Mouse (Mus musculus) neural tube, embryonic 14.5 days (tissue): Measurements from ENCODE around the gene Atg4d. TPM values are rescaled to one million over a fixed set of nuclear protein-coding genes. Genes with fewer than 3 reads are reported as not detected.
"Not testable (repeated sequence)": the region's sequence is repeated elsewhere in the genome, so short reads cannot be mapped to it uniquely, and the experiment has no call there.

Experiments
- ATAC-seq: fragments of 200-750 bp; cut with Nextera tagmentation; 2 replicates; pipeline ENCODE4 v1.8.0; 2017; ENCODE audit warnings: low read depth, mild to moderate bottlenecking, moderate TSS enrichment, moderate library complexity
- H3K27ac ChIP-seq: fragments of 300-500 bp; sonication (generic); 2 replicates; pipeline ENCODE4 v1.5.1; 2014; ENCODE audit warnings: low read depth, mild to moderate bottlenecking, control low read depth, low read length, moderate library complexity, mixed read lengths
- H3K27me3 ChIP-seq: fragments of 300-500 bp; sonication (generic); 2 replicates; pipeline ENCODE4 v1.6.1; 2014; ENCODE audit warnings: low read length; ENCODE audit not compliant: control insufficient read depth, insufficient read depth
- H3K36me3 ChIP-seq: fragments of 300-500 bp; sonication (generic); 2 replicates; pipeline ENCODE4 v1.6.1; 2014; ENCODE audit warnings: low read length, mixed read lengths; ENCODE audit not compliant: control insufficient read depth, insufficient read depth
- H3K4me1 ChIP-seq: fragments of 300-500 bp; sonication (generic); 2 replicates; pipeline ENCODE4 v1.6.1; 2014; ENCODE audit warnings: low read length; ENCODE audit not compliant: control insufficient read depth, insufficient read depth
- H3K4me2 ChIP-seq: fragments of 300-500 bp; sonication (generic); 2 replicates; pipeline ENCODE4 v1.6.1; 2014; ENCODE audit warnings: mild to moderate bottlenecking, low read depth, low read length, control low read depth
- H3K4me3 ChIP-seq: fragments of 300-500 bp; sonication (generic); 2 replicates; pipeline ENCODE4 v1.5.1; 2014; ENCODE audit warnings: low read depth, low read length, control low read depth, mixed read lengths
- H3K9ac ChIP-seq: fragments of 300-500 bp; sonication (generic); replicated peaks from 2 replicates; pipeline ENCODE4 v1.6.1; 2014; ENCODE audit warnings: low read depth, mild to moderate bottlenecking, control low read depth, low read length, mixed read lengths
- H3K9me3 ChIP-seq: fragments of 300-500 bp; sonication (generic); 2 replicates; pipeline ENCODE4 v1.6.1; 2016; ENCODE audit warnings: low read length; ENCODE audit not compliant: control insufficient read depth
- WGBS: fragments of 180-500 bp; shearing (Covaris S2); extraction: QIAGEN DNeasy Blood & Tissue Kit; methylation state at CpG from one replicate; pipeline ENCODE4 v1.1.7; 2014; 5-methylcytosine and 5-hydroxymethylcytosine counted together
- polyA plus RNA-seq: library from polyadenylated mRNA; unstranded; fragments of >200 nt; fragmentation: Nextera tagmentation; extraction: Ambion mirVana; gene quantifications from 2 replicates; pipeline ENCODE4 v1.2.1, GENCODE M21; 2014

The Atg4d gene
- polyA plus RNA-seq, 1 experiment from 2014 or later = 50.4 TPM

DNA sequence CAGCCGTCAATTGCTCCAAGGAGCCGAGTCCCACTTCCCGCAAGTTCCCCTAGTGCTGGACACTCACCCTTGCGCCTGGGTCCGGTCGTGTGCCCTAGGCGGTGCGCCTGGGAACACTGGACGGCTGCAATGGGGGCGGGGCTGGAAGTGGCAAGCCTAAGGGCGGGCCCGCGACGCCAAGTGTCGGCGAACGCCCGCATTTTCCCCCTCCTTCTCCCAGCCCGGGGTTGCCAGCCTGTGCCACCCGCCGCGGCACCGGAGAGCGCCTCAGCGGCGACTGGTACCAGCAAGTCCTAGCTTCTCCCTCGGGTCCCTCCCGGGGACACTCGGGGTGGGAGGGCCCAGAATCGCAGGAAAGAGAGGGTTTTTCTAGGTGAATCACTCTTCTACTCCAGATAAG is 16.8 kb upstream of the Atg4d start, which contains the start of gene S1pr5:
Gene S1pr5, minus strand, starts transcription at position 118 of the 400 bp plus-strand sequence.
- ATAC-seq = no peak
- Histone ChIP-seq H3K27ac (no peak within 1 kb of the TSS), H3K4me1 (peaks cover 12% of the 10 kb centered on the region), H3K4me2 (no peak within 1 kb of the TSS), H3K27me3 (peaks cover 45% of the 10 kb centered on the region), H3K36me3 (no peaks in the 10 kb centered on the region), H3K9me3 (no peaks in the 10 kb centered on the region), H3K4me3 (no peak within 1 kb of the TSS), H3K9ac (no peak within 1 kb of the TSS)
- under 1% methylated on average over 26 of the region's 30 CpGs for WGBS

DNA sequence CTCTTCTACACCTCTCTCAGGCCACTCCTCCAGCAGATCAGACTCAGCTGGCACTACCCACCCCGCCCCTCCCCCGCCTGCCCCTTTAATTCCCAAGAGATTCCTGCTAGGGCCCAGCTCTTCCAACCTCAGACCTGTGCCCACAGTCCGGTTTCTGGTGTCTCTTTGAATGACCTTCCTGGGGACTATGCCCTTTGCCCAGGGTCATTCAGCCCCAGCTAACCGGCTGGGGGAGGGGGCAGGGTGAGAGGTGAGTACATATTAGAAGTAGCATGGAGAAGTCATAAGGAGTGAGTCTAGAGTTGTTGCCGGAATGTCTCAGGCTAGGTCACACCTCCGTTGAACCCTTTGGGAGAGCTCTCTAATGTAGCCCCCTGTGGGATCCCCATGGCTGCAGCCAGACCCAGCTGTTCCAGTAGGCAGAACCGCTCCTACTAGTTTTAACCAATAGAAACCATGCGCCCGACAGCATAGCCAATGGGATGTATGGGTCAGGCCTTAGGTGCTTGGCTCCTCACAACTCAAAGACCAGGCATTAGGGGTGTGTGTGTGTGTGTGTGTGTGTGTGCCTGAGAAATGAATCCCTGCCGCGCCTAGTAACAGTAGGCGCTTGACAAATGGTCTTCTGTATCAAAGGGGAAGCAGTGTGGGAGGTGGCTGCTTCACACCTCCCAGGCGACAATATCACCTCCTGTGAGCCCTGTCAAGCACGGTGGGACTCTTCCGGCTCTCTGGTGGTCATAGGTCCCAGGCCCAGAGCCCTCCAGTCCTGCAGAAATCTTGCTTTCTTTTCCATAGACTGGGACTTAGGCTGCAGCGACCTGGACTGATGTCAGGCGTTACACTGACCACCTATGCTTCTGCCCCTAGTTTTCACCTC is 15.2 kb upstream of the Atg4d start:
- Histone ChIP-seq H3K36me3 (no peaks in the 10 kb centered on the region), H3K4me2 (no peak overlapping the region), H3K27ac (no peak overlapping the region), H3K4me3 (no peak overlapping the region), H3K9ac (no peak overlapping the region), H3K4me1 (peaks cover 3% of the 10 kb centered on the region; the same call in 1 of the 2 replicates), H3K9me3 (no peaks in the 10 kb centered on the region), H3K27me3 (peaks cover 37% of the 10 kb centered on the region)
- WGBS = 35% methylated on average over 17 of the region's 17 CpGs
- no peak for ATAC-seq

DNA sequence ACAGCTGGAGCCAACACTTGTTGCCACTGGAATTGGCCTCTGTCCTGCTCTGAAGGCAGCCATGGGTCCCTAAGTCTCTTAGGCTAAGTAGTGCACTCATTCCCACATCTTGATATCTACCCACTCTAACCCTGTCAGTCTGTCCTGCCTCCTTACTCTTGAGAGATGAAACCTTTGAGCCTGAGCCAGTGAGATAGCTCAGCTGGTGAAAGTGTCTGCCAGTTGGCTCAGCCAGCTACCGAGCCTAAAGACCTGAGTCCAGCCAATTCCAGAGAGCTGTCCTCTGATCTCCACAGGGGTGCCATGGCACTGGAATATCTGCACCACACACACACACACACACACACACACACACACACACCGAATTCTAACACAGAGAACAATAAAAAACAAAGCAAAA is 14.6 kb upstream of the Atg4d start:
- no peaks in the 10 kb centered on the region for H3K9me3 ChIP-seq
- H3K36me3 ChIP-seq = no peaks in the 10 kb centered on the region
- no peak overlapping the region for H3K27ac ChIP-seq
- H3K9ac ChIP-seq = no peak overlapping the region
- peaks cover 31% of the 10 kb centered on the region for H3K27me3 ChIP-seq
- no peaks in the 10 kb centered on the region for H3K4me1 ChIP-seq
- WGBS = 54% methylated on average over 2 of the region's 2 CpGs
- H3K4me3 ChIP-seq = no peak overlapping the region
- ATAC-seq = no peak
- H3K4me2 ChIP-seq = no peak overlapping the region

DNA sequence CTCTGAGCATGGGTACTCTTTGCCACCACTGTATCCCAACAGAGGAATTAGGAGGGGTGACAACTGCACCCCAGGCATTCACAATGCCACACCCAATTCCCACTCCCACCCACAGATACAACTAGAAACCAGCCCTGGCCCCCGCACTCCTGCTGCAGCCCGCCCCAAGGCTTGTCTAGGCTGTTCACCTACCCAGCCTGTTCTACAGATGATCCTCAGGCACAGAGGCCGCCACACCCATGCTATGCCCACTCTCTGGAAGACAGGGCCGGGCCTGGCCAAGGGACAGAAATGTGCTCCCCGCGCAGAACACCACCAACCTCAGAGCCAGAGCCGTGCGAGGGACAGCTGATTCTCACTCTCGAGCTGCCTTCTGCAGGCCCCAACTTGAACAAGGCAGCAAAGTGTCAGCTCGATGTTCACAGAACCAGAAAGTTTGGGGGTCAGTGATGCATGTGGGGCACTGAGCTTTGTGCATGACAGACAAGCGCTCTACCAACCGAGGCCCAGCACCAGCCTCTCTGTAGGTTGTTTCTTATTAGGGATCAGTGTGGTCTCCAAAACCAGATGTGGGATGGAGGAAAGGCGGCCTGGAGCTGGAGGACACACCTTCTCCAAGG is 13.9 kb upstream of the Atg4d start:
- Histone ChIP-seq H3K4me2 (no peak overlapping the region), H3K4me1 (no peaks in the 10 kb centered on the region), H3K27ac (no peak overlapping the region), H3K9ac (no peak overlapping the region), H3K36me3 (no peaks in the 10 kb centered on the region), H3K4me3 (no peak overlapping the region), H3K9me3 (no peaks in the 10 kb centered on the region), H3K27me3 (peaks cover 27% of the 10 kb centered on the region)
- WGBS = 77% methylated on average over 13 of the region's 13 CpGs
- no peak for ATAC-seq

DNA sequence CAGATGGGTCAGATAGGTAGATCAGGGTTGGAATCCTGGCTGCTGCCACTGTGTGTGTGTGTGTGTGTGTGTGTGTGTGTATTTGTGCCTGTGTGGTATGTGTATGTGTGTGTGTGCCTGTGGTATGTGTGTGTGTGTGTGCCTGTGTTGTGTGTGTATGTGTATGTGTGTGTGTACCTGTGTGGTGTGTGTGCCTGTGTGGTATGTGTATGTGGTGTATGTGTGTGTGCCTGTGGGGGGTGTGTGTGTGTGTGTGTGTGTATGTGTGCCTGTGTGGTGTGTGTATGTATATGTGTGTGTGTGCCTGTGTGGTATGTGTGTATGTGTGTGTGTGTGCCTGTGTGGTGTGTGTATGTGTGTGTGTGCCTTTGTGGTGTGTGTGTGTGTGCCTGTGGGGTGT is 10.4 kb upstream of the Atg4d start:
- no peak overlapping the region for H3K27ac ChIP-seq
- H3K36me3 ChIP-seq = no peaks in the 10 kb centered on the region
- H3K9me3 ChIP-seq = no peaks in the 10 kb centered on the region
- ATAC-seq = no peak
- H3K4me2 ChIP-seq = no peak overlapping the region
- H3K4me3 ChIP-seq = no peak overlapping the region
- H3K27me3 ChIP-seq = peaks cover 5% of the 10 kb centered on the region; the same call in 1 of the 2 replicates
- no peak overlapping the region for H3K9ac ChIP-seq
- H3K4me1 ChIP-seq = no peaks in the 10 kb centered on the region

DNA sequence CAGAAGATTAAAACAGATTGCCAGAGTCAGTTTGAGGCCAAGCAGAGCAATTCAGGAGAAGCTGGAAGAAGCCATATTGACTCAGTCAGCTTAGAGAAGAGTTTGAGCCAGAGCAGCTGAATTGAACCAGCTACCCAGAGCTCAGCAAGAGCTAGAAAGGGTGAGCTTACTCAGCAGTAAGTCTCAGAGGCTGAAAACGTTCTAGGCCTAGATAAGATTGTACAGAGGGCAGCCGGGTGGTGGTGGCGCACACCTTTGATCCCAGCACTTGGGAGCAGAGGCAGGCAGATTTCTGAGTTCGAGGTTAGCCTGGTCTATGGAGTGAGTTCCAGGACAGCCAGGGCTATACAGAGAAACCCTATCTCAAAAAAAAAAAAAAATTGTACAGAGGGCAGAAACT is 8.7 kb upstream of the Atg4d start:
- H3K27ac ChIP-seq, H3K4me2 ChIP-seq, H3K9me3 ChIP-seq, H3K4me3 ChIP-seq, H3K27me3 ChIP-seq, H3K9ac ChIP-seq, H3K4me1 ChIP-seq, H3K36me3 ChIP-seq, ATAC-seq: not testable (repeated sequence)
- 79% methylated on average over 4 of the region's 4 CpGs for WGBS

DNA sequence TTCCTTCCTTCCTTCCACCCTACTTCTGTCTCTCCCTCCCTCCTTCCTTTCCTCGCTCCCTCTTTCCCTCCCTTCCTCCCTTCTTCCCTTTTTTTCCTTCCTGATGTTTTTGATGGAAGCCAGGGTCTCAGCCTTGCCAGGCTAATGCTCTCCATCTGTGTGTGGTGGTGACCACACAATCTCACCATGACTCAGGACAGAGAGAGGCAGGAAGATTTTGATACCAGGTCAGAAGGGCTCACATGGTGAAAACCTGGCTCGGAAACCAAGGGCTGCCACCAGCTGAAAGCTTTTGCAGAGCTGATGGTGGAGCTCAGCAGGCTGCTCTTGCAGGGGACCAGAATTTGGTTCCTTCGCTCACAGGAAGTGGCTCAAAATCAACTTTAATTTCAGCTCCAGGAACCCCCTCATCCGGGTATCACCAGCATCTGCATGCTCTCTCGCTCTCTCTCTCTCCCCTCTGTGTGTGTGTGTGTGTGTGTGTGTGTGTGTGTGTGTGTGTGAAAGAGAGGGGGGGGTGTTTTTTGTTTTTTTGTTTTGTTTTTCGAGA is 4.5 kb upstream of the Atg4d start:
- H3K9me3 ChIP-seq = no peaks in the 10 kb centered on the region
- H3K9ac ChIP-seq = no peak overlapping the region
- H3K4me2 ChIP-seq = no peak overlapping the region
- WGBS = 80% methylated on average over 6 of the region's 6 CpGs
- no peak for ATAC-seq
- no peak overlapping the region for H3K4me3 ChIP-seq
- H3K36me3 ChIP-seq = no peaks in the 10 kb centered on the region
- peaks cover 4% of the 10 kb centered on the region; the same call in 1 of the 2 replicates for H3K4me1 ChIP-seq
- no peak overlapping the region for H3K27ac ChIP-seq
- no peaks in the 10 kb centered on the region for H3K27me3 ChIP-seq

DNA sequence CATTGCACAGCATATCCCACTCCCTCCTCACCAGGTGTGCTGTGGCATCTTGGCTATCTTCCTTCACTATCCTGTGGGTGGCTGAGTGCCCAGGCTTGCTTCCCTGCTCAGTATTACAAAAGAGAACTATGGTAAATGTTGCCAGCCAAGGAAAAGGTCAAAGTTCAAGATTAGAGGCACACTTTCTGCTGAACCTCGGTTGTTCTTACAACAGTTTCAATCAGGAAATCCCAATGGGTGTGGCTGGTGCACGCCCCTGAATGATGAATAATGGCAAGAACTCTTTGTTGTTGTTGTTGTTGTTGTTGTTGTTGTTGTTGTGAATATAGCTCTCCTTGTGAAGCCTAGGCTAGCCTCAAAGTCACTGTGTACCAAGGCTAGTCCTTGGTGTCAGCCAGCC is 3.3 kb upstream of the Atg4d start:
- peaks cover 15% of the 10 kb centered on the region for H3K4me1 ChIP-seq
- no peak for ATAC-seq
- H3K4me3 ChIP-seq = no peak overlapping the region
- H3K36me3 ChIP-seq = no peaks in the 10 kb centered on the region
- no peaks in the 10 kb centered on the region for H3K27me3 ChIP-seq
- H3K9me3 ChIP-seq = no peaks in the 10 kb centered on the region
- no peak overlapping the region for H3K4me2 ChIP-seq
- WGBS = 75% methylated on average over 2 of the region's 2 CpGs
- H3K9ac ChIP-seq = no peak overlapping the region
- H3K27ac ChIP-seq = no peak overlapping the region
